Mouse (Mus musculus): ENCODE measurements around the gene Qtrt2. TPM values are rescaled to one million over a fixed set of nuclear protein-coding genes. Genes with fewer than 3 reads are reported as not detected.
A peak's percentile ranks its signal among the peaks of the same experiment; 100 is the strongest.

Qtrt2 gene
- polyA plus RNA-seq, 1 experiment from 2014 or later: 17.9 TPM

DNA sequence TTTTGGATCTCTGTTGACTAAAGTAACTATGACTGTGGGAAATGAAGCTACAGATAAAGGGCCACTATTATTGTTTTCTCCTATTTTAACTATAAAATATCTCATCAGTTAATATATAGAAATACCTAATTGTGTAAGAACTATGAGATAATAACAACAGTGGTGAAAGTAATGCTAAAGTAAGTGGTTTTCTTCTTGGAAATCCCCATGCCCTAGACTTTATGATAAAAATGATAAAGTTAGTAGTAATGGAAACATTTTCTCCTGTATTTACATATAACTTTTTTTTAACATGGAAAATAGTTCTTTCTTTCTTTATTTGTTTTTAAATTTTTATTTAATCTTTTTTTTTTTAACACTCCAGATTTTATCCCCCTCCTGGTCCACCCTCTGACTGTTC is 26.0 kb downstream of the Qtrt2 start:
- Histone ChIP-seq H3K36me3 (ENCODE audit: control insufficient read depth, insufficient read depth, low read length) (no peaks in the 10 kb centered on the region), H3K27ac (ENCODE audit: low read length) (no peak overlapping the region), H3K4me3 (ENCODE audit: low read length) (no peak overlapping the region), H3K4me1 (ENCODE audit: control insufficient read depth, insufficient read depth, low read length) (no peaks in the 10 kb centered on the region), H3K9me3 (ENCODE audit: control insufficient read depth, low read length) (no peaks in the 10 kb centered on the region), H3K4me2 (ENCODE audit: low read depth, low read length) (no peak overlapping the region), H3K9ac (ENCODE audit: low read depth, low read length) (no peak overlapping the region), H3K27me3 (replicated peaks; ENCODE audit: control insufficient read depth, insufficient read depth, low read length) (no peaks in the 10 kb centered on the region)
- ATAC-seq: no peak

DNA sequence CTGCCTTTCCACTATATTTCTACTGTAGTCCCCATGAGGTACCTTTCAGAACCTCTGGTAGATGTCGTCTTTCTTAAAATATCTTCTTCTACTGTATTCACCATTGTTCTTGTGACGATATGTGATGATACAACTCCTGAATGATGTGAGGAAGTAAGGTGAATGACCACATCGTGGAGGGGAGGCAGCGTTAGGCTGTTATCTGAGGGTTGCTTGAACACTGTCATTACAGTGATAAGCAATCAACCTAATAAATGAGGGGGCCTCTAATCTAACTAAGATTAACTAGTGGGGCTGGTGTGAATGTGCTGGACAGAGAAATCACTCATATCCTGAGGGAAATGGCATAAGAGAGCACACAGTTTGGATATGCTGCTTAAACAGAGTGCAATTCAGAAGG is 26.5 kb downstream of the Qtrt2 start:
- H3K4me1 ChIP-seq (ENCODE audit: control insufficient read depth, insufficient read depth, low read length): no peaks in the 10 kb centered on the region
- WGBS: 63% methylated on average over 4 of the region's 4 CpGs

DNA sequence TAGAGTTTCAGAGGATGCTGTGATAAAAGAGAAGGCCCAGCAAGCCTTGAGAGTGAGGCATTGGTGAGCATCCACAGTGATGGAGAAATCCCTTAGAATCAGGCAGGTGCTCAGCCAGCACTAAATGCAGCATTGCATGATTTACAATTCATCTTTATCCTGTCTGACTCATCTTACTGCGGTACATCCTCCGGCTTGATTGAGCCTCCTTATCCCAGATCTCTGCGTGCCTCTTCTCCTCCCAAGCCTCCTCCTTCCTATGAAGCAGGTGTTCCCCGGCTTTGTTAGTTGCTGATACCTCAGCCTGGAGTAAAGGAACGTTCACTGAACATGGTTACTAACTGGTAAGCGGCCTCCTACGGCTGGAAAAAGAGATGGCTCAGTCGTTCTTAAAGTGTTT is 32.1 kb downstream of the Qtrt2 start:
- H3K4me2 ChIP-seq (ENCODE audit: low read depth, low read length): no peak overlapping the region
- H3K27me3 ChIP-seq (replicated peaks; ENCODE audit: control insufficient read depth, insufficient read depth, low read length): no peaks in the 10 kb centered on the region
- no peak overlapping the region for H3K27ac ChIP-seq (ENCODE audit: low read length)
- no peaks in the 10 kb centered on the region for H3K36me3 ChIP-seq (ENCODE audit: control insufficient read depth, insufficient read depth, low read length)
- H3K4me1 ChIP-seq (ENCODE audit: control insufficient read depth, insufficient read depth, low read length): no peaks in the 10 kb centered on the region
- no peaks in the 10 kb centered on the region for H3K9me3 ChIP-seq (ENCODE audit: control insufficient read depth, low read length)
- no peak overlapping the region for H3K4me3 ChIP-seq (ENCODE audit: low read length)
- H3K9ac ChIP-seq (ENCODE audit: low read depth, low read length): no peak overlapping the region
- 87% methylated on average over 8 of the region's 8 CpGs for whole genome bisulfite sequencing
- no peak for ATAC-seq

More for the DNA sequence above, 26.5 kb downstream of the Qtrt2 start:
- no peak for ATAC-seq
- Histone ChIP-seq H3K36me3 (ENCODE audit: control insufficient read depth, insufficient read depth, low read length) (no peaks in the 10 kb centered on the region), H3K9me3 (ENCODE audit: control insufficient read depth, low read length) (no peaks in the 10 kb centered on the region), H3K27me3 (replicated peaks; ENCODE audit: control insufficient read depth, insufficient read depth, low read length) (no peaks in the 10 kb centered on the region), H3K4me2 (ENCODE audit: low read depth, low read length) (no peak overlapping the region), H3K4me3 (ENCODE audit: low read length) (no peak overlapping the region), H3K27ac (ENCODE audit: low read length) (no peak overlapping the region), H3K9ac (ENCODE audit: low read depth, low read length) (no peak overlapping the region)

DNA sequence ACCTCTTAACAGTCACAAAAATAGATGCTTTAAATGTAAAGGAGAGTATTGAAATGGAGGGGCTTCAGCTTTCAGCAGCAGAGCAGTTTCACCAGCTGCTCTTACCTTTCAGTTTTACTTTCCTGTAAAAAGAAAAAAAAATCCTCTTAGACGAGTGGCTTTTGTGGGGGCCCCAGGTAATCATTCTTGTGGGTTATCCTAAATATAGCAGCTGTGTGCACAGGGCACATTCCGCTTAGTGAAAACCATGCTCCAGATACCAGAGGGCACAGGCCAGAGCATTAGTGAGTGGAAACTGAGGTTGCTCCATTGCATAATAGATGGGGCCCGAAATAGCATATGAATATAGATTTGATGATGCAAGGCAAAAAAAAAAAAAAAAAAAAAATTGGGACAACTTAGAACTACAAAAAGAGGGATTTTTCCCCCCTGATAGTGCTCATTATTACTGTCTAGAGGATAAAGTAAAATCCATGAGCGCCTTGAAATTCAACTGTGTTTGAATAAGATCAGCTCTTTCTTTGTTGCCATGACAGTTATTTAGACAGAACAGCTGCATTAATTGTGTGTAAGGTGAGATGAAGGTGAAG is 35.8 kb downstream of the Qtrt2 start:
- Histone ChIP-seq H3K9me3 (ENCODE audit: control insufficient read depth, low read length) (no peaks in the 10 kb centered on the region), H3K4me2 (ENCODE audit: low read depth, low read length) (peak overlapping the region; percentile 67; the same call in 1 of the 2 replicates), H3K36me3 (ENCODE audit: control insufficient read depth, insufficient read depth, low read length) (no peaks in the 10 kb centered on the region), H3K4me1 (ENCODE audit: control insufficient read depth, insufficient read depth, low read length) (peaks cover 5% of the 10 kb centered on the region; the same call in 1 of the 2 replicates), H3K4me3 (ENCODE audit: low read length) (no peak overlapping the region), H3K9ac (ENCODE audit: low read depth, low read length) (peak overlapping the region; percentile 88), H3K27me3 (replicated peaks; ENCODE audit: control insufficient read depth, insufficient read depth, low read length) (no peaks in the 10 kb centered on the region), H3K27ac (ENCODE audit: low read length) (no peak overlapping the region)
- 74% methylated on average over 4 of the region's 4 CpGs for WGBS
- ATAC-seq: no peak

DNA sequence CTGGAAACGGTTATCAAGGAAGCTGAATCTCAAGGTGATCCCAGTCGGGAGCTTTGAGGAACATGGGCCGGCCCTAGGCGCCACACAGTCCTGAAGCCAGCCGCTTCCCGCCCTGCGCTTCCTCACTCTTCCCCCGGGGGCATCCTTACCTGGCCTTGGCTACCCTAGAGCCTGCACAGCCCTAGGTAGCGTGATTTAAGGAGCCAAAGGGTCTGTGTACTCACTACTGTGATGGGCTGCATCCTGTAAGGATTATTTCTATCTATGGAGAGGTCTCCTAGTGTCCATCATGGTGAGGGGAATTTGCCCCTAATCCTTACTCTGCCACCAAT is 36.6 kb downstream of the Qtrt2 start:
- no peaks in the 10 kb centered on the region for H3K36me3 ChIP-seq (ENCODE audit: control insufficient read depth, insufficient read depth, low read length)
- WGBS: 2% methylated on average over 9 of the region's 9 CpGs
- H3K27ac ChIP-seq (ENCODE audit: low read length): peak overlapping the region; percentile 63; the same call in 1 of the 2 replicates
- no peaks in the 10 kb centered on the region for H3K27me3 ChIP-seq (replicated peaks; ENCODE audit: control insufficient read depth, insufficient read depth, low read length)
- peak; percentile 97 for ATAC-seq
- no peaks in the 10 kb centered on the region for H3K9me3 ChIP-seq (ENCODE audit: control insufficient read depth, low read length)
- peak overlapping the region; percentile 67 for H3K4me2 ChIP-seq (ENCODE audit: low read depth, low read length)
- H3K4me1 ChIP-seq (ENCODE audit: control insufficient read depth, insufficient read depth, low read length): peaks cover 5% of the 10 kb centered on the region; the same call in 1 of the 2 replicates
- peak overlapping the region; percentile 76 for H3K4me3 ChIP-seq (ENCODE audit: low read length)
- peak overlapping the region; percentile 88 for H3K9ac ChIP-seq (ENCODE audit: low read depth, low read length)

DNA sequence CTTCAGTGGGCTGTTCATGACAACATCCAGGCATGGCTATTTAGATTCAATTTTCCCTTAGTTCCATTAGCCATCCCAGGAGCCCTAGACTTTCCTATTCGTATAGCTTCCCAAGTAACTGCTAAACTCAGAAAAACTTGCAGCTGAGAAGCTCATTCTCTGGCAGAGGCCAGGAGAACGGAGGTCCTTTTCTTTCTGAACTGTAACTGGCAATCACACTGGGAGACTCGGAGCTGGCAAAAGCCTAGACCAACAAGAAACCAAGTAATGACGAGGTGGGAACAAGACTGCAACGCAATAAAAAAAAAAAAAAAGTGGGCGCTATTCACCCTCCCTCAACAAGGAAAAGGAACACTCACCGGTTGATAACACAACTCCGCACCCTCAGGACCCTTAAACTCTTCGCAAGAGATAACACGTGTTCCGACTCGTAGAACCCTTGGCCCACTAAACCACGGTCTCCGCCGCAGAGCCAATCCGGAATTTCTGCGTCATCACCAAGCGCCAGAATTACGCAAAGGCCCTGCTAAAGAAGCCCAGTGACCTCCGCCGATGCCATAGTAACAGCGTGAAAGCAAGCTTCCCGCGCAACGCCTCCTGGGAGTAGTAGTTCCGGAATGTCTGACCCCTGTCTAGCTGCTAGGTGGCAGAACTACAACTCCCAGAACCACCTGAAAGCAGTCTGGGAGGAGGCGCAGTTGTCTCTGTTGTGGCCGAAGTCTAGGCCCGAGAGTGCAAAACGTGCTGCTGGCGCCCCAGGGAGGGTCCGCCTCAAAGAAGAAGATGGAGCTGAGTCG is 37.2 kb downstream of the Qtrt2 start, which contains the start of gene Ccdc191:
Ccdc191 (plus strand) TSS at position 593 of the 797 bp plus-strand sequence.
- H3K4me1 ChIP-seq (ENCODE audit: control insufficient read depth, insufficient read depth, low read length): peaks cover 5% of the 10 kb centered on the region; the same call in 1 of the 2 replicates
- H3K9me3 ChIP-seq (ENCODE audit: control insufficient read depth, low read length): no peaks in the 10 kb centered on the region
- under 1% methylated on average over 33 of the region's 33 CpGs for WGBS
- H3K36me3 ChIP-seq (ENCODE audit: control insufficient read depth, insufficient read depth, low read length): no peaks in the 10 kb centered on the region
- peak within 1 kb of the TSS; percentile 63 for H3K27ac ChIP-seq (ENCODE audit: low read length)
- H3K27me3 ChIP-seq (replicated peaks; ENCODE audit: control insufficient read depth, insufficient read depth, low read length): no peaks in the 10 kb centered on the region
- peak within 1 kb of the TSS; percentile 88 for H3K9ac ChIP-seq (ENCODE audit: low read depth, low read length)
- peak within 1 kb of the TSS; percentile 80 for H3K4me2 ChIP-seq (ENCODE audit: low read depth, low read length)
- ATAC-seq: peak; percentile 100
- peak within 1 kb of the TSS; percentile 76 for H3K4me3 ChIP-seq (ENCODE audit: low read length)

DNA sequence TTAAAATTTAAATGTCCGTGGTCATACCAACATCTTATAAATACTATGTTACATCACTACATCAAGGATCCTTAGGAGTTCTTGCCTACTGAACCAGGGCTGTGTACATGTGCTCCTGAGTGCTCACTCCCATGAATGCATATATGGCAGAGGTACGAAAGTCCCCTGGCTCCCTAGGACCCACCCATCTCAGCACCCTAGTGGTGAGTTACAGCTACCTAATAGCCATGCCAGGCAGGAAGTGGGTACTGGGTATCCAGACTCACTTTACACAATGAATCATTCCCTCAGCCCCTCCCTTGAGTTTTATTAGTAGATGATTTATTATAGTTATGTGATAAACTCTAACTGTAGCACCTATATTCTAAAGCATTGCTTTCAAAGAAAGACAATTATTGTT is 44.3 kb downstream of the Qtrt2 start:
- H3K27ac ChIP-seq (ENCODE audit: low read length): no peak overlapping the region
- H3K4me1 ChIP-seq (ENCODE audit: control insufficient read depth, insufficient read depth, low read length): no peaks in the 10 kb centered on the region
- peaks cover 3% of the 10 kb centered on the region; the same call in 1 of the 2 replicates for H3K36me3 ChIP-seq (ENCODE audit: control insufficient read depth, insufficient read depth, low read length)
- H3K4me2 ChIP-seq (ENCODE audit: low read depth, low read length): no peak overlapping the region
- no peak overlapping the region for H3K9ac ChIP-seq (ENCODE audit: low read depth, low read length)
- H3K4me3 ChIP-seq (ENCODE audit: low read length): no peak overlapping the region
- no peaks in the 10 kb centered on the region for H3K9me3 ChIP-seq (ENCODE audit: control insufficient read depth, low read length)
- ATAC-seq: no peak
- H3K27me3 ChIP-seq (replicated peaks; ENCODE audit: control insufficient read depth, insufficient read depth, low read length): no peaks in the 10 kb centered on the region
- WGBS: 91% methylated on average over 2 of the region's 2 CpGs

DNA sequence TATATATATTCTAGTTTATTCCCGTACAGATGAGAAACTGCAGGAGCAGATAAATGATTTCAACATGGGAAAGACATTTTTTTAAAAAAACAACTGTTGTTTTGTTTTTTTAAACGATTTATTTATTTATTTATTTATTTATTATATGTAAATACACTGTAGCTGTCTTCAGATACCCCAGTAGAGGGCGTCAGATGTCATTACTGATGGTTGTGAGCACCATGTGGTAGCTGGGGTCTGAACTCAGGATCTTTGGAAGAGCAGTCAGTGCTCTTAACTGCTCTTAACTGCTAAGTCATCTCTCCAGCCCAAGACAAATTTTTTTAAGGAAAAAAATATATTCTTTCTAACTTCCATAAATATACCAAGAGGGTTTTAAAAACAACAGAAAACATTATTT is 45.0 kb downstream of the Qtrt2 start:
- Histone ChIP-seq H3K4me3 (ENCODE audit: low read length) (no peak overlapping the region), H3K4me2 (ENCODE audit: low read depth, low read length) (no peak overlapping the region), H3K9me3 (ENCODE audit: control insufficient read depth, low read length) (no peaks in the 10 kb centered on the region), H3K9ac (ENCODE audit: low read depth, low read length) (no peak overlapping the region), H3K4me1 (ENCODE audit: control insufficient read depth, insufficient read depth, low read length) (no peaks in the 10 kb centered on the region), H3K27ac (ENCODE audit: low read length) (no peak overlapping the region), H3K27me3 (replicated peaks; ENCODE audit: control insufficient read depth, insufficient read depth, low read length) (no peaks in the 10 kb centered on the region), H3K36me3 (ENCODE audit: control insufficient read depth, insufficient read depth, low read length) (peaks cover 3% of the 10 kb centered on the region; the same call in 1 of the 2 replicates)
- 61% methylated on average over 3 of the region's 3 CpGs for WGBS
- no peak for ATAC-seq

DNA sequence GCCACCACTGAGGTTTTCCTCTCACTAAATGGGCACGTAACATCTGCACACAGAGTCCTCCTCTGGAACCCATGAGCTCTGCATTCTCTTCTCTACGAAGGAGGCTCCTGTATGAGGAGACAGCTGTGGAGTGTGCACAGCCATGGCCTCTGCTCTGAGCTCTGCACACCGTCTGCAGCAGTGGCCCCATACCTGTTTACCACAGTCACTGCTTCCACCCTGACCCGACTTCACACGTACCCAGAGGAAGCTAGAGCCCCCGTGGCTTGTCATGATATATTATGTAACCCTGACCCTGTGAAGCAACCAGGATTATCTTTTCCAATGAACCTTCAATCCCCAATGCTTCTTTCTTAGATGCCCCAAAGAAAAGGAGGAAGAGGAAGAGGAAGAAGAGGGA is 46.8 kb downstream of the Qtrt2 start:
- H3K4me1 ChIP-seq (ENCODE audit: control insufficient read depth, insufficient read depth, low read length): no peaks in the 10 kb centered on the region
- no peak overlapping the region for H3K4me2 ChIP-seq (ENCODE audit: low read depth, low read length)
- no peak overlapping the region for H3K27ac ChIP-seq (ENCODE audit: low read length)
- H3K36me3 ChIP-seq (ENCODE audit: control insufficient read depth, insufficient read depth, low read length): peaks cover 7% of the 10 kb centered on the region; the same call in 1 of the 2 replicates
- no peaks in the 10 kb centered on the region for H3K9me3 ChIP-seq (ENCODE audit: control insufficient read depth, low read length)
- no peak for ATAC-seq
- H3K27me3 ChIP-seq (replicated peaks; ENCODE audit: control insufficient read depth, insufficient read depth, low read length): no peaks in the 10 kb centered on the region
- no peak overlapping the region for H3K4me3 ChIP-seq (ENCODE audit: low read length)
- 81% methylated on average over 6 of the region's 6 CpGs for WGBS
- H3K9ac ChIP-seq (ENCODE audit: low read depth, low read length): no peak overlapping the region

All from intestine, embryonic 16.5 days (tissue).